Mouse (Mus musculus): ENCODE measurements around the gene Olfr71.

Gene Olfr71

DNA sequence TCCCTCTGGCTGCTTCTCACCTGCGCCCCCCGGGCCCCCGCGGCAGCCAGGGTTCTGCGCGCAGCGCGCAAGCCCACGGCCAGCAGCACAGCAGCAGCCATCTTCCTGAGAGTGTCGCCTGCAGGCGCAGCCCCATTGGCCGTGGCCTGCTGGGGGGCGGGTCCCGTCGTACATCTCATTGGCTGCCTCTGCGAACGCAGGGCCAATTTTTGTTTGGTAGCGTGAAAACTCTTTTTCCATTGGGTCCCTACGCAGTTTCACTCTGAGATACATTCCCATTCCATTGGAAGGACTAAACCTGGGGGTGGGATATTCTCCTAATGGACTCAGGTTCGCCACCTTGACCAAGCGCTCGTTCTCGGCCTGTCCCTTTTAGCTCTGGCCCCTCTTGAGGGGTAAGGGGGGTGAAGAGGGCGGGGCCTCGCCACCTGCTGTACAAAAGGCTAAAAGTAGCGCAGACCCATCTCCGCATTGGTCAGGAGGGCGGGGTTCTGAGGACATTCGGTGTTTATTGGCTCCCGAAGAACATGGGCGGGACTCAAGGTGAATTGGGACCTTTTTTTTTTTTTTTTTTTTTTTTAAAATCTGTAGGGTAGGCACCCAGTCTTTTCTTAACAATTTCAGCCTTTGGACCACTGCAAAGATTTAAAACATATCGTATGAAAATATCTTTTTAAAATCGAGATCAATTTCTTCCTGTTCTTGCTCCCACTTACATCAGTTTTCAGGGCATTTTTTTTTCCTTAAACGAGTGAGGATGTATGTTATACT, 53.5 kb downstream of the Olfr71 start, which contains the start of gene Hint2:
Hint2 (minus strand) TSS at position 128 of the 771 bp plus-strand sequence.
- peak; percentile 87 for DNase-seq (ENCODE audit: low read depth)

DNA sequence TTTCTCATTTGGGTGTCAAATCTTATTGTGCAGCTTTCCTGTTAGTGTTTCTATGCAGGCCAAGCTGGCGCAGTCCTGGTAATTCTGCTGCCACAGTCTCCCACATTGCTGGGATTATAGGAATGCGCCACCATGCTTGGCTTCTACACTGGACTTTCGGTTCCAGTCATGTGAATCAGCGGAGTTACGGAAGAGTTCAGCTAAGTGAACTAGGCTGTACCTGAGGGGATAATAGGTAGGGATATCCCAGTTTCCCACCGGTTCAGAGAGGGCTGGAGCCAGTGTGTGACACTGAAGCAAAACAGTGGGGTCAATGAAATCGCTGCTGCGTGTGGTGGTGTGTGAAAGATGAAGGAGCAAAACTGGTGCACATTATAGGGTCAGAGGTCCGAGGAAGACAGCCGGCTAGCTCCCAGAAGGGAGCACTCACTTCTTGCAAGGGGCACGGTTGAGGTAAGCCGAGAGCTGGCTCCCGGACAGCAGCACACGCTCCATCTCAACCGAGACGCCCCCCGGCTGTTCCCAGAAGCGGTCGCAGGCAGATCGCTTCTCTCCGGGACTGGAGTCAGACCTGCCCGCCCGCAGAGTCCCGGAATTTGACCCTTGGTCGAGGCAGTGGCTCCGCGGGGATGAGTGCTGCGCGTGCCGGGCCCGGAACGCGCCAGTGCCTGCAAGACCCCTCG, 54.3 kb downstream of the Olfr71 start:
- no peak for DNase-seq (ENCODE audit: low read depth)
